ENCODE assay signal across 25 mouse cellular contexts in genomic region chr1:38928996-38929395, GRCm38 (mm10). TPM values are rescaled to one million over a fixed set of nuclear protein-coding genes. Genes with fewer than 3 reads are reported as not detected.
"Had no signal": no experiment of that assay in that cellular context is flagged by ENCODE, and none has a peak within 500 bp of the region (broad histone marks: within the 10 kb centered on the region; RNA-seq: fewer than 3 reads in every experiment).

No protein-coding gene starts in this region.

- H3K4me1 ChIP-seq: limb, embryonic 10.5 days; limb, embryonic 13.5 days; liver, embryonic 12.5 days; liver, embryonic 15.5 days; lung, embryonic 15.5 days; megakaryocyte, embryonic 14.5 days; midbrain, embryonic 12.5 days; neural tube, embryonic 13.5 days had no signal

- H3K36me3 ChIP-seq: limb, embryonic 10.5 days; limb, embryonic 13.5 days; liver, embryonic 12.5 days; liver, embryonic 15.5 days; lung, embryonic 15.5 days; midbrain, embryonic 12.5 days; neural tube, embryonic 13.5 days had no signal

- H3K27me3 ChIP-seq: limb, embryonic 13.5 days; liver, embryonic 12.5 days; liver, embryonic 15.5 days; lung, embryonic 15.5 days; megakaryocyte, embryonic 14.5 days; midbrain, embryonic 12.5 days had no signal

- H3K9me3 ChIP-seq: limb, embryonic 10.5 days; limb, embryonic 13.5 days; liver, embryonic 12.5 days; liver, embryonic 15.5 days; lung, embryonic 15.5 days; midbrain, embryonic 12.5 days; neural tube, embryonic 13.5 days had no signal

- H3K4me2 ChIP-seq: limb, embryonic 13.5 days; liver, embryonic 12.5 days; liver, embryonic 15.5 days; lung, embryonic 15.5 days; midbrain, embryonic 12.5 days; neural tube, embryonic 13.5 days had no signal

- ATAC-seq: liver, embryonic 12.5 days; midbrain, embryonic 16.5 days had no signal

- H3K27ac ChIP-seq: layer of hippocampus, adult 2 months; limb, embryonic 10.5 days; limb, embryonic 13.5 days; liver, embryonic 12.5 days; liver, embryonic 15.5 days; lung, embryonic 15.5 days; midbrain, embryonic 12.5 days; neural tube, embryonic 13.5 days had no signal

- H3K9ac ChIP-seq: limb, embryonic 13.5 days; liver, embryonic 12.5 days; liver, embryonic 15.5 days; lung, embryonic 15.5 days; midbrain, embryonic 12.5 days; neural tube, embryonic 13.5 days had no signal

- DNase-seq: kidney, adult 8-10 months; kidney, postnatal 14 days; liver; lung, adult 18-20 months; lung, postnatal 10 days; lung, postnatal 36 days; thymus, adult 2 months; thymus, postnatal 14 days; thymus, postnatal 4 days had no signal

- H3K4me3 ChIP-seq: layer of hippocampus, adult 2 months; limb, embryonic 10.5 days; limb, embryonic 13.5 days; liver, embryonic 12.5 days; liver, embryonic 15.5 days; lung, embryonic 15.5 days; megakaryocyte, embryonic 14.5 days; midbrain, embryonic 12.5 days; myocyte; neural tube, embryonic 13.5 days had no signal

RNA-seq across cellular contexts. Expression of gene Nms, which starts 10.0 kb away (rescaled TPM):
- polyA plus RNA-seq: kidney, embryonic 16.5 days; large intestine, adult 2 months; limb, embryonic 10.5 days; limb, embryonic 13.5 days; liver, embryonic 12.5 days; liver, embryonic 15.5 days; lung, embryonic 15.5 days; myocyte; small intestine, adult 2 months; spleen, adult 2 months; stomach, embryonic 16.5 days had no signal

RNA-seq across cellular contexts. Expression of gene Chst10, which starts 31.0 kb away (rescaled TPM):
- polyA plus RNA-seq: myocyte had no signal
